Mouse (Mus musculus): ENCODE results near the gene Znhit3. TPM values are rescaled to one million over a fixed set of nuclear protein-coding genes. Genes with fewer than 3 reads are reported as not detected.

The Znhit3 gene
- polyA plus RNA-seq, 1 experiment from 2014 or later = 37.1 TPM

- H3K9me3 ChIP-seq (replicated peaks) = no peaks in the 10 kb centered on the region
- H3K4me3 ChIP-seq = no peak overlapping the region
- H3K4me1 ChIP-seq (replicated peaks) = 0 out of 2 replicates have a peak, but pooled peaks cover 5% of the 10 kb centered on the region
- no peak overlapping the region for H3K4me2 ChIP-seq
- no peaks in the 10 kb centered on the region for H3K36me3 ChIP-seq
- H3K27ac ChIP-seq (ENCODE audit: poor library complexity, severe bottlenecking) = no peak overlapping the region
- H3K27me3 ChIP-seq (replicated peaks) = no peaks in the 10 kb centered on the region
- no peak for ATAC-seq (ENCODE audit: insufficient number of reproducible peaks, low FRiP score)
- WGBS = 79% methylated on average over 8 of the region's 8 CpGs
- no peak overlapping the region for H3K9ac ChIP-seq
Observed at GRCm38 (mm10) chr11:84920981-84921380, 4.8 kb upstream of the Znhit3 start.

DNA sequence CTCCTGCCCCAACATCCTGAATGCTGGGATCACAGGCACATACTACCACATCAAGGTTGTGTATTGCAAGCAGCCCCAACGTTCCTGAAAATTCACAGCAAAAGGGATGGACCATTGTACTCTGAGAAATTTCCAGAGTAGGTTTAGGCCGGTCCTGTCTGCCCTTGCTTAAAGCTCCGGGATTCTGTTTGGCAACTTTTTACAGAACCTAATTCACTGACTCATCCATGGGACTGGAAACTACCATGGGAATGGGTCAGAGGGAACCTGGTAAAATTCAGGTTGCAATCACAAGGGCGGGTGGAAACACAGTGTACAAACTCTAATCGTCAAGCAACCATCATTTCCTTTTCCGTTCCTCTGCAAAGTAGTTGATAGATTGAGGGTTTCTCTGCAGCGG, 3.8 kb upstream of the Znhit3 start:
- Histone ChIP-seq H3K36me3 (no peaks in the 10 kb centered on the region), H3K4me1 (replicated peaks) (peaks cover 10% of the 10 kb centered on the region; the same call in 1 of the 2 replicates), H3K27ac (ENCODE audit: poor library complexity, severe bottlenecking) (no peak overlapping the region), H3K9ac (no peak overlapping the region), H3K27me3 (replicated peaks) (no peaks in the 10 kb centered on the region), H3K4me3 (no peak overlapping the region), H3K4me2 (no peak overlapping the region), H3K9me3 (replicated peaks) (no peaks in the 10 kb centered on the region)
- ATAC-seq (ENCODE audit: insufficient number of reproducible peaks, low FRiP score) = no peak
- 51% methylated on average over 7 of the region's 7 CpGs for WGBS

- 41% methylated on average over 3 of the region's 3 CpGs for WGBS
- no peaks in the 10 kb centered on the region for H3K27me3 ChIP-seq (replicated peaks)
Observed at GRCm38 (mm10) chr11:84919276-84919675, 3.1 kb upstream of the Znhit3 start.

GRCm38 (mm10) chr11:84918425-84918824, 2.3 kb upstream of the Znhit3 start:
- H3K4me2 ChIP-seq = peak overlapping the region; percentile 46
- ATAC-seq (ENCODE audit: insufficient number of reproducible peaks, low FRiP score) = peak; percentile 70; the same call in 1 of the 2 replicates
- no peak overlapping the region for H3K9ac ChIP-seq

More at GRCm38 (mm10) chr11:84919276-84919675, 3.1 kb upstream of the Znhit3 start:
- Histone ChIP-seq H3K27ac (ENCODE audit: poor library complexity, severe bottlenecking) (no peak overlapping the region), H3K4me1 (replicated peaks) (peaks cover 10% of the 10 kb centered on the region; the same call in 1 of the 2 replicates), H3K36me3 (no peaks in the 10 kb centered on the region), H3K4me2 (no peak overlapping the region), H3K9ac (no peak overlapping the region), H3K9me3 (replicated peaks) (no peaks in the 10 kb centered on the region), H3K4me3 (no peak overlapping the region)
- no peak for ATAC-seq (ENCODE audit: insufficient number of reproducible peaks, low FRiP score)

DNA sequence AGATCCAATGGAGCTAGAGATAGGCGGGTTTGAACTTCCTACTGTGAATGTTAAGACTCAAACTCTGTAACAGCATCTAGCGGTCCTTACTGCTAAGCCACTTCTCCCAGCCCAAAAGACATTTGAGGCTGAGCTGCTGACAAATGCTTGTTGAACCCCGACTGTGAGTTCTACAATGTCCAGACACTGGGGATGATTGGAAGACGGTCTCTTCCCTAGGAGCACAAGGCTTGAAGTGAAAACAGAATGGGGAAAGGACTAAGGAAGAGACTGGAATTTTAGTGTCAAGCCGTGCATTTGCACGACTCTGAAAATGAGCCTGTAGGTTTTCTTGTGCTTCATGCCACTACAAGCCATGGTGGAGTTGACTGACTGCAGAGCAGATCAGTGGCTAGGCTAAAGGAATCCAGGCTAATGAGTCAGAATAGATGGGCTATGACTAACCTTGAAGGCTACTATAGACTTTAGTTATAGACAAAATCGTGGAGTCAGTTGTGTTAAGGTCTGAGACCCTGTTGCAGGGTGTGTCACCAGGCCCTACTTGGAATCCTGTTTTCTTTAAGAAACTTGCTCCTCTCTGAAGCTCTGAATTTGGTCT, 636 bp upstream of the Znhit3 start:
- Histone ChIP-seq H3K9ac (peak overlapping the region; percentile 82; the same call in 1 of the 2 replicates), H3K27me3 (replicated peaks) (no peaks in the 10 kb centered on the region), H3K36me3 (peaks cover 22% of the 10 kb centered on the region), H3K9me3 (replicated peaks) (no peaks in the 10 kb centered on the region), H3K4me3 (peak overlapping the region; percentile 87), H3K4me1 (replicated peaks) (peaks cover 10% of the 10 kb centered on the region; the same call in 1 of the 2 replicates), H3K27ac (ENCODE audit: poor library complexity, severe bottlenecking) (no peak overlapping the region), H3K4me2 (peak overlapping the region; percentile 81)
- no peak for ATAC-seq (ENCODE audit: insufficient number of reproducible peaks, low FRiP score)
- WGBS = 50% methylated on average over 7 of the region's 7 CpGs

More at GRCm38 (mm10) chr11:84918425-84918824, 2.3 kb upstream of the Znhit3 start:
- 8% methylated on average over 16 of the region's 16 CpGs for WGBS
- no peaks in the 10 kb centered on the region for H3K9me3 ChIP-seq (replicated peaks)
- H3K4me1 ChIP-seq (replicated peaks) = peaks cover 10% of the 10 kb centered on the region; the same call in 1 of the 2 replicates
- no peak overlapping the region for H3K27ac ChIP-seq (ENCODE audit: poor library complexity, severe bottlenecking)
- no peaks in the 10 kb centered on the region for H3K27me3 ChIP-seq (replicated peaks)
- peaks cover 8% of the 10 kb centered on the region for H3K36me3 ChIP-seq
- H3K4me3 ChIP-seq = 0 out of 2 replicates have a peak overlapping the region, but pooled peaks have one; percentile 2

DNA sequence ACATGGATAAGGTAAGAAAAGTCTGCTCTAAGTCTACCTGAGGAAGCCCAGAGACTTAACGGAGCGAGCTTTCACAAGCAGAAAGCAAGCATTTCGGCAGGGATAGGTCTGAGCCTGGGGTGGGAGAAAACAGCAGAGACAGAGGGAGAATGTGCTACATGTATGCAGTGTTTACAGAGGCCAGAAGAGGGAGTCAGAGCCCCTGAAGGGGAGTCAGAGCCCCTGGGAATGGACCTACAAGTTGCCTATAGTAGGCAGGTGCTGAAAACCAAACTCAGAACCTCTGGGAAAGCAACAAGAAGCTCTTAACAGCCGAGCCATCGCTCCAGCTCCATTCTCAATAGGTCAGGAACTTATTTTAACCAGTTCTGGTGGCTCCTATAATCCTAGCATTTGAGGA, 1.5 kb downstream of the Znhit3 start:
- Histone ChIP-seq H3K27me3 (replicated peaks) (no peaks in the 10 kb centered on the region), H3K36me3 (peaks cover 41% of the 10 kb centered on the region), H3K9me3 (replicated peaks) (no peaks in the 10 kb centered on the region), H3K4me3 (no peak overlapping the region), H3K27ac (ENCODE audit: poor library complexity, severe bottlenecking) (no peak overlapping the region), H3K4me2 (no peak overlapping the region), H3K9ac (no peak overlapping the region), H3K4me1 (replicated peaks) (peaks cover 10% of the 10 kb centered on the region; the same call in 1 of the 2 replicates)
- WGBS = 79% methylated on average over 5 of the region's 5 CpGs
- no peak for ATAC-seq (ENCODE audit: insufficient number of reproducible peaks, low FRiP score)

GRCm38 (mm10) chr11:84910411-84910810, 5.8 kb downstream of the Znhit3 start:
- H3K4me3 ChIP-seq = no peak overlapping the region
- H3K4me1 ChIP-seq (replicated peaks) = peaks cover 4% of the 10 kb centered on the region; the same call in 1 of the 2 replicates
- H3K9ac ChIP-seq = no peak overlapping the region
- WGBS = 86% methylated on average over 4 of the region's 4 CpGs
- peaks cover 84% of the 10 kb centered on the region for H3K36me3 ChIP-seq
- H3K27ac ChIP-seq (ENCODE audit: poor library complexity, severe bottlenecking) = no peak overlapping the region
- ATAC-seq (ENCODE audit: insufficient number of reproducible peaks, low FRiP score) = no peak
- no peaks in the 10 kb centered on the region for H3K27me3 ChIP-seq (replicated peaks)
- no peak overlapping the region for H3K4me2 ChIP-seq
- H3K9me3 ChIP-seq (replicated peaks) = no peaks in the 10 kb centered on the region

- Histone ChIP-seq H3K27me3 (replicated peaks) (no peaks in the 10 kb centered on the region), H3K27ac (ENCODE audit: poor library complexity, severe bottlenecking) (no peak overlapping the region), H3K4me2 (no peak overlapping the region), H3K4me3 (no peak overlapping the region), H3K36me3 (peaks cover 95% of the 10 kb centered on the region), H3K4me1 (replicated peaks) (no peaks in the 10 kb centered on the region), H3K9ac (no peak overlapping the region), H3K9me3 (replicated peaks) (no peaks in the 10 kb centered on the region)
- no peak for ATAC-seq (ENCODE audit: insufficient number of reproducible peaks, low FRiP score)
- WGBS = 95% methylated on average over 6 of the region's 6 CpGs
Observed at GRCm38 (mm10) chr11:84908480-84908879, 7.7 kb downstream of the Znhit3 start.

- Histone ChIP-seq H3K27me3 (replicated peaks) (no peaks in the 10 kb centered on the region), H3K4me2 (no peak overlapping the region), H3K4me1 (replicated peaks) (no peaks in the 10 kb centered on the region), H3K9me3 (replicated peaks) (no peaks in the 10 kb centered on the region), H3K9ac (no peak overlapping the region), H3K4me3 (no peak overlapping the region), H3K36me3 (peaks cover 97% of the 10 kb centered on the region), H3K27ac (ENCODE audit: poor library complexity, severe bottlenecking) (no peak overlapping the region)
- WGBS = 83% methylated on average over 3 of the region's 3 CpGs
- ATAC-seq (ENCODE audit: insufficient number of reproducible peaks, low FRiP score) = no peak
Observed at GRCm38 (mm10) chr11:84907081-84907480, 9.1 kb downstream of the Znhit3 start.

DNA sequence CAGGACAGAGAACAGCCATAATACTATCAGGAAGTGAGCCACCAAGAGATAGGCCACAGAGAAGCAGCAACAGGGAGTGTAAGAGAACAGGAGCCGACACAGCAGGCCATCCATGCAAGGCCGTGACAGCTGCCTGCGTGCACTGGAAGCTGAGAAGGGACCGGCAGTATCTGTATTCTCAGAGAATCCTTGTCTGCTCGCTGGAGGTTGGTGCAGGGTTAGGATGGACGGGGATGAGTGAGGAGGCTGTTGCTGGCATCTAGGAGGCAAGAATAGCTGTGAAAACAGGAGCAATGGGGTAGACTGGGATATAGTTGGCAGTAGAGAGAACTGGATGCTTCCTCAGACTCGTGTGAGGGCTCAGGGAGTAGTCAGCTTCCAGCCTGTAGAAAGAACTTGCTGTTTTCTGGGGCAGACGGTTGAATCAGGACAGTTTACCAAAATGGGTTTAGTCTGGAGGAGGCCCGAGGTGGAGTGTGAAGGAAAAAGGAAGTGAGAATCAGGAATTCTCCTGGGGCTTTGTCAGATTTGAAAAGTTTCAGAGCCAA, 11.5 kb downstream of the Znhit3 start:
- Histone ChIP-seq H3K27ac (ENCODE audit: poor library complexity, severe bottlenecking) (no peak overlapping the region), H3K9me3 (replicated peaks) (no peaks in the 10 kb centered on the region), H3K36me3 (peaks cover 99% of the 10 kb centered on the region), H3K4me1 (replicated peaks) (no peaks in the 10 kb centered on the region), H3K4me2 (no peak overlapping the region), H3K27me3 (replicated peaks) (no peaks in the 10 kb centered on the region), H3K9ac (no peak overlapping the region), H3K4me3 (no peak overlapping the region)
- 77% methylated on average over 9 of the region's 9 CpGs for WGBS
- no peak for ATAC-seq (ENCODE audit: insufficient number of reproducible peaks, low FRiP score)

DNA sequence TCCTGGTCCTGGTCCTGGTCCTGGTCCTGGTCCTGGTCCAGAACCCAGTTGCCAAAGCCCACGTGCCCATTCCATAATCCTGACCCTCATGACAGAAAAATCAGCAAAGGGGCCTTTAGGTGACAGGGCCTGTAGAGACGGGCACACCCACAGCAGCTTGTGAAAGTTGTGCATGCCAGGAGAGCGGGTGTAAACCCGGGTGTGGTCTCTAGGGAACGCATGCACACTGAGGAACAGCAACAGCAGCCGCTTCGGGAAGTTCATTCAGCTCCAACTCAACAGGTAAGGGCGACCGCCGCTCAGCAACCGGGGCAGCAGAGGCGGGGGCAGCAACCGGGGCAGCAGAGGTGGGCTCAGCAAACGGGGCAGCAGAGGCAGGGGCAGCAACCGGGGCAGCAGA, 23.1 kb downstream of the Znhit3 start:
- Histone ChIP-seq H3K36me3 (peaks cover 88% of the 10 kb centered on the region), H3K4me3 (no peak overlapping the region), H3K4me1 (replicated peaks) (no peaks in the 10 kb centered on the region), H3K9me3 (replicated peaks) (no peaks in the 10 kb centered on the region), H3K4me2 (no peak overlapping the region), H3K27ac (ENCODE audit: poor library complexity, severe bottlenecking) (no peak overlapping the region), H3K9ac (no peak overlapping the region), H3K27me3 (replicated peaks) (no peaks in the 10 kb centered on the region)
- ATAC-seq (ENCODE audit: insufficient number of reproducible peaks, low FRiP score) = no peak
- WGBS = 91% methylated on average over 14 of the region's 15 CpGs
